Mouse (Mus musculus): ENCODE results near the gene Tmem251. TPM values are rescaled to one million over a fixed set of nuclear protein-coding genes. Genes with fewer than 3 reads are reported as not detected.

Gene Tmem251
- polyA plus RNA-seq, 1 experiment = 7.1 TPM

DNA sequence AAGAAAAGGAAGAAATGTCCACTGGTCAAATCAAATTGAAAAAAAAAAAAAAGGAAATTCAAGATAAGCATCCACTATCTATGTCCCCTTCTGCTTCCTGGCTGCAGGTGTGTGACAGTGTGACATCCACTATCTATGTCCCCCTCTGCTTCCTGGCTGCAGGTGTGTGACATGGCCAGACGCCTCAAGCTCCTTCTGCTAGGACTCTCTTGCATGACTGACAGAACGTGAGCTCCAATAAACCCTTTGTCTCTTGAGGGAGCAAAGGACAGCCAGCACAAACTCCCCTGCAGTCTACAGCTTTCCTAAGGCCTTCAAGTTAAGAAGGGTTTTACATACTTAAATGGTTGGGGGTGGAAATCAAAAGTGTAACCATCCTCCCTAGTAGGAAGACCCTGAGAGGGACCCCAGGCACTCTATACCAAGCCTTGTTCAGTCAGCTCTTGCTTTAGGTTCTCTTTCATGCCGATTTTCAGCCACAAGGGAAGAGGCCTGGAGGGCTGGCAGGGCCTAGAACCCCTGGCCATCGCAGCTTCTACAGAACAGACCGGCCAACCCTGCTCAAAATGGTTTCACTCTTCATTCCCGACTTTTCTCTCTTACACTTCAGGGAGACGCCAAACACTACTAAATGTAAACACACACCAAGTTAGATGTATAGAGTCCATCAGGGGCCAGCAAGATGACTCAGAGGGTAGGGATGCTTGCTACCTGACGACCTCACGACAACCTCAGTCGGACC is 28.7 kb upstream of the Tmem251 start:
- TF ChIP-seq CTCF (IDR thresholded peaks at IDR 0.05; ENCODE audit: control insufficient read depth, insufficient read depth, low read length) = no peak
- no peak for TF ChIP-seq POLR2A (IDR thresholded peaks at IDR 0.05; ENCODE audit: borderline replicate concordance, control insufficient read depth, low read depth, low read length)
- Histone ChIP-seq H3K4me1 (ENCODE audit: control insufficient read depth, insufficient read depth, low read length) (peaks cover 3% of the 10 kb centered on the region; the same call in 1 of the 2 replicates), H3K4me3 (replicated peaks; ENCODE audit: control insufficient read depth, low read depth, low read length) (no peak overlapping the region), H3K27ac (ENCODE audit: control insufficient read depth, insufficient read depth, low read depth, low read length, poor library complexity) (no peak overlapping the region)
- WGBS = 79% methylated on average over 10 of the region's 10 CpGs

DNA sequence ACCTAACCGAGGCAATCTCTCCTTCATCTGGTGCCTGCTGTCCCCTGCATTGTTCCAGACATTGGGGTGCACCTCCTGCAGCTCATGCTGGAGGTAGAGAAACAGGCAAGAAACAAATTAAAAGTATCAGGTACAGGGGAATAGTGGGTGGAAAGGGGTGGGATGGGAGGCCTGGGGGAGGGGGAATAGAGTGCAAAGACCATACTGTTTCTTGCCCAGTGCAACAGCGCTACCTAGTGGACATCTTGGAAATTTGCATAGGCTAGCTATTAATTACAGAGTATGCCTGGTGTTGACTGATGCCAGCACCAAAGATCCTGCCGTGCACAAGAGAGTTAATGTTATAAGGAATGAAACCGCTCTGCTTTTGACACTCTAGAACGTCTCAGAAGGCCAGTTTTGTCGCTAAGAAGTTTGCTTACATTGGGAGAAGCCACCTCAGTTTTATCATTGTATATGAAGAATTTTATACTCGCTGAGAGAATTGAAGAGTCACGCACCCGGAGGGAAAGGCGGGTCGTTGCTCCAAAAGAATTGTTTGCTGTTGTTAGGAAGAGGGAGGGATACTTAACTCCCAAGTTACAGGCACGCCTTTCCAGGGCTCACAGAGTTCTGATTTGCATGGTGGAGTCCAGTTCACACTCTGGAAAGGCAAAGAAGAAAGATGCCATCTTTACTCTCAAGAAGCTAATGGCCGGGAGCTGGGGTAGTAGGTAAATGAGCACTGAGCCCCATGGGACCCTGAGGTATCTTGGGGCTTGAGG is 23.8 kb upstream of the Tmem251 start:
- Histone ChIP-seq H3K4me3 (replicated peaks; ENCODE audit: control insufficient read depth, low read depth, low read length) (no peak overlapping the region), H3K27ac (ENCODE audit: control insufficient read depth, insufficient read depth, low read depth, low read length, poor library complexity) (no peak overlapping the region), H3K4me1 (ENCODE audit: control insufficient read depth, insufficient read depth, low read length) (no peaks in the 10 kb centered on the region; the same call in 1 of the 2 replicates)
- no peak for TF ChIP-seq POLR2A (IDR thresholded peaks at IDR 0.05; ENCODE audit: borderline replicate concordance, control insufficient read depth, low read depth, low read length)
- TF ChIP-seq CTCF (IDR thresholded peaks at IDR 0.05; ENCODE audit: control insufficient read depth, insufficient read depth, low read length) = peak; percentile 55
- WGBS = 44% methylated on average over 13 of the region's 13 CpGs

GRCm38 (mm10) chr12:102722451-102722850 is 21.1 kb upstream of the Tmem251 start:
- Histone ChIP-seq H3K4me3 (replicated peaks; ENCODE audit: control insufficient read depth, low read depth, low read length) (no peak overlapping the region), H3K27ac (ENCODE audit: control insufficient read depth, insufficient read depth, low read depth, low read length, poor library complexity) (no peak overlapping the region), H3K4me1 (ENCODE audit: control insufficient read depth, insufficient read depth, low read length) (no peaks in the 10 kb centered on the region)
- 83% methylated on average over 11 of the region's 11 CpGs for WGBS
- no peak for TF ChIP-seq CTCF (IDR thresholded peaks at IDR 0.05; ENCODE audit: control insufficient read depth, insufficient read depth, low read length)
- TF ChIP-seq POLR2A (IDR thresholded peaks at IDR 0.05; ENCODE audit: borderline replicate concordance, control insufficient read depth, low read depth, low read length) = no peak

- Histone ChIP-seq H3K27ac (ENCODE audit: control insufficient read depth, insufficient read depth, low read depth, low read length, poor library complexity) (no peak overlapping the region), H3K4me3 (replicated peaks; ENCODE audit: control insufficient read depth, low read depth, low read length) (no peak overlapping the region), H3K4me1 (ENCODE audit: control insufficient read depth, insufficient read depth, low read length) (no peaks in the 10 kb centered on the region)
- TF ChIP-seq POLR2A (IDR thresholded peaks at IDR 0.05; ENCODE audit: borderline replicate concordance, control insufficient read depth, low read depth, low read length) (no peak), CTCF (IDR thresholded peaks at IDR 0.05; ENCODE audit: control insufficient read depth, insufficient read depth, low read length) (no peak)
- WGBS = 85% methylated on average over 8 of the region's 8 CpGs
Observed at GRCm38 (mm10) chr12:102722966-102723365, 20.6 kb upstream of the Tmem251 start.

DNA sequence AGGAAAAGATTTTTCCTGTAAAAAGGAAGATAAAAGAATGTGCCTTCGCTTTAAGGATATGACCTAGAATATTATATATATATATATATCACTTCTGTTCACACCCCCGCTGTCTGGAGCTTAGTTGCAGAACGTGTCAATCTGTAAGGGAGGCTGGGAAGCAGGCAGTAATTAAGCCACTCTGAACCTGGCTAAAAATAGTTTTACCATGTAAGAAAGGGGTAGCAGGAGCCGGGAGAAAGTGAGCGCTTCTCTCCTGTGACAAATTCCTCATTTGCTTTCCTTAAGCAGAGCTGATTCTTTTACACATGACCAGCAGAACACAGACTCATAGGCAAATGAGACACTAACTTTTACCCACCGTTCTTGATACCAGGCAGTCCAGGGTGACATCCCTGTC is 19.7 kb upstream of the Tmem251 start:
- no peak overlapping the region for H3K27ac ChIP-seq (ENCODE audit: control insufficient read depth, insufficient read depth, low read depth, low read length, poor library complexity)
- H3K4me1 ChIP-seq (ENCODE audit: control insufficient read depth, insufficient read depth, low read length) = no peaks in the 10 kb centered on the region
- no peak overlapping the region for H3K4me3 ChIP-seq (replicated peaks; ENCODE audit: control insufficient read depth, low read depth, low read length)
- 62% methylated on average over 6 of the region's 6 CpGs for WGBS
- TF ChIP-seq POLR2A (IDR thresholded peaks at IDR 0.05; ENCODE audit: borderline replicate concordance, control insufficient read depth, low read depth, low read length) (no peak), CTCF (IDR thresholded peaks at IDR 0.05; ENCODE audit: control insufficient read depth, insufficient read depth, low read length) (no peak)

DNA sequence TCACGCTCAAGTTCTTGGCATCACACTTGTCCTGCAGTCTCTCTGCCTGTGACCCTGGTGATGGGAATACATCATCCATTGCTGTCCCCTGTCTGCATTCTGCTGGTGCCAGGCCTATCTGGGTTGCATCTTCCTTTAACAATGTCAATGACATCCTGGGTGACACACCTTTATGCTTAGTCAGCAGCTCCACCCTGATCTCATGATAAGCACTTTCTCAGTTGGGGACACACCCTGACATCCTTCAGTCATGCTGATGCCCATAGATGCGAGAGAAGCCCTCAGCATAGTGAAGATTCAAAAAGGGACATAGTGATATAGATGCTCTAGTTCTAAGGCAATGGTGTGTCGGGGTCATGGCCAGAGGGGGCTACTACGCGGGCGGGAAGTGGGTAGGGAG is 18.4 kb upstream of the Tmem251 start:
- H3K27ac ChIP-seq (ENCODE audit: control insufficient read depth, insufficient read depth, low read depth, low read length, poor library complexity) = no peak overlapping the region
- WGBS = 83% methylated on average over 6 of the region's 6 CpGs
- no peaks in the 10 kb centered on the region for H3K4me1 ChIP-seq (ENCODE audit: control insufficient read depth, insufficient read depth, low read length)
- no peak for TF ChIP-seq CTCF (IDR thresholded peaks at IDR 0.05; ENCODE audit: control insufficient read depth, insufficient read depth, low read length)
- no peak for TF ChIP-seq POLR2A (IDR thresholded peaks at IDR 0.05; ENCODE audit: borderline replicate concordance, control insufficient read depth, low read depth, low read length)
- H3K4me3 ChIP-seq (replicated peaks; ENCODE audit: control insufficient read depth, low read depth, low read length) = no peak overlapping the region

- no peaks in the 10 kb centered on the region; the same call in 1 of the 2 replicates for H3K4me1 ChIP-seq (ENCODE audit: control insufficient read depth, insufficient read depth, low read length)
- WGBS = 59% methylated on average over 7 of the region's 7 CpGs
- no peak for TF ChIP-seq POLR2A (IDR thresholded peaks at IDR 0.05; ENCODE audit: borderline replicate concordance, control insufficient read depth, low read depth, low read length)
- TF ChIP-seq CTCF (IDR thresholded peaks at IDR 0.05; ENCODE audit: control insufficient read depth, insufficient read depth, low read length) = no peak
- no peak overlapping the region for H3K4me3 ChIP-seq (replicated peaks; ENCODE audit: control insufficient read depth, low read depth, low read length)
- no peak overlapping the region for H3K27ac ChIP-seq (ENCODE audit: control insufficient read depth, insufficient read depth, low read depth, low read length, poor library complexity)
Observed at GRCm38 (mm10) chr12:102725761-102726175, 17.8 kb upstream of the Tmem251 start.
